Mouse (Mus musculus): ENCODE results near the gene Egfl7. TPM values are rescaled to one million over a fixed set of nuclear protein-coding genes. Genes with fewer than 3 reads are reported as not detected.

Gene Egfl7
- total and polyA plus RNA-seq, 2 experiments from 2014 or later = 63.2 to 83.0 TPM

DNA sequence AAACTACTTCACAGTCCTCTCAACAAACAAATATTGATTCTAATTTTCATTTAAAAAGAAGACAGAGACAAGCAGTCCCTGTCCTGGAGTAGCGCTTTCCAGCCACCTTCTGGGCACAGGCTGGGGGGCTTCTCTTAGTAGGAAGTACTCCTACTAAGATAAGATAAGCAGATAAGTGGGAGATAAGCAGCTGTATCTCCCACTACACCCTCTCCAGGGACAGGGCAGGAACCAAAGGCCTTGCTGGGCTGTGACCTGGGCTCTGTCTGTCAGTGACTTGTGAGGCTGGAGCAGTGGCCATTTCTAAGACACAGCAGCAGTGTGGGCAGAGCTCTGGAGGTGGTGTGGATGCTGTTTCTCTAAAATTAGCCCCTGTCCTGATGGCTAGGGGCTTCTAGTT, 4.4 kb upstream of the Egfl7 start:
- no peak for TF ChIP-seq CTCF (IDR thresholded peaks at IDR 0.05)
- Histone ChIP-seq H3K4me1 (ENCODE audit: insufficient read depth, low read length) (no peaks in the 10 kb centered on the region), H3K27me3 (ENCODE audit: insufficient read depth, low read length) (no peaks in the 10 kb centered on the region), H3K27ac (ENCODE audit: low read depth, low read length) (no peak overlapping the region), H3K4me3 (ENCODE audit: low read depth, low read length) (no peak overlapping the region), H3K9ac (replicated peaks; ENCODE audit: low read length, poor library complexity, severe bottlenecking) (no peak overlapping the region), H3K36me3 (ENCODE audit: insufficient read depth, low read length) (no peaks in the 10 kb centered on the region), H3K9me3 (ENCODE audit: low read length) (no peaks in the 10 kb centered on the region), H3K4me2 (ENCODE audit: low read depth, low read length, poor library complexity, severe bottlenecking) (no peak overlapping the region)
- 90% methylated on average over 1 of the region's 1 CpGs for WGBS
- ATAC-seq (ENCODE audit: low FRiP score) (no peak), DNase-seq (ENCODE audit: low spot score) (no peak)

DNA sequence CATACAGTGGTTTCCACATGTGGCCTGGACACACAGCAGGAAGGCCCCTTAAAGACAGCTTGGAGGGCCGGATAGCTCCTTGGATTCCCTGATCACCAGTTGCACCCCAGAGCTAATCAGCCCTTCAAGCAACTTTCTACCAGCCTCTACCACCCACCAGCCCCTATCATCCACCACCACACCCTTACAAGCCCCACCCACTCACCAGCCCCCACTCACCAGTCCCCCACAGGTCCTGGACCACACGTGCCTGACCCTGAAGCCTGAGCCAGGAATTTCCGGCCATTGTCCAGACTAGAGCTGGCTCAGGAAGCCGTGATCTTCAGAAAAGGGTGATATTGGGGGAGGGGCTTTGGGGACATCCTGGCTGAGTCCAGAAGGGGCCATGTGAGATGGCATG, 3.9 kb upstream of the Egfl7 start:
- Histone ChIP-seq H3K4me2 (ENCODE audit: low read depth, low read length, poor library complexity, severe bottlenecking) (no peak overlapping the region), H3K36me3 (ENCODE audit: insufficient read depth, low read length) (no peaks in the 10 kb centered on the region), H3K4me3 (ENCODE audit: low read depth, low read length) (no peak overlapping the region), H3K9ac (replicated peaks; ENCODE audit: low read length, poor library complexity, severe bottlenecking) (no peak overlapping the region), H3K9me3 (ENCODE audit: low read length) (no peaks in the 10 kb centered on the region), H3K27me3 (ENCODE audit: insufficient read depth, low read length) (no peaks in the 10 kb centered on the region), H3K27ac (ENCODE audit: low read depth, low read length) (no peak overlapping the region), H3K4me1 (ENCODE audit: insufficient read depth, low read length) (no peaks in the 10 kb centered on the region)
- no peak for DNase-seq (ENCODE audit: low spot score)
- 51% methylated on average over 4 of the region's 4 CpGs for WGBS
- ATAC-seq (ENCODE audit: low FRiP score) = no peak
- no peak for TF ChIP-seq CTCF (IDR thresholded peaks at IDR 0.05)

DNA sequence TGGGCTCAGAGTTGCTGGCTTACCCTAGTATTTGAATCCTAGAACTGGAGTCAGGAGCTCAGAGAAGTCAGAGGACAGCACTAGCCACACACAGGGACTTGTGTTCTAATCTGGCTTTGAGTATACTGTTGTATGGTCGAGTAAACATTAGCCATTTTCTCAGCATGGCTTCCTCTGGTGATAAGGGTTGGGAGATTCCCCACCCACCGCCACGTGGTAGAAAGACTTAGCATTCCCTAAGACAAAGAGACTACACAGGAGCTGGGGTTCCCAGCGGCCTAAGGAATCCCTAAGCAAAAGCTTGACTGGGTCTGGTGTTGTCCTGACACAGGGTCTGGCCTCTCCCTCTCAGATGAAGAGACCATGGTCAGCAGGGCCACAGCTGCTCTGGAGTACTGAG, 3.4 kb upstream of the Egfl7 start:
- H3K4me3 ChIP-seq (ENCODE audit: low read depth, low read length) = no peak overlapping the region
- 48% methylated on average over 4 of the region's 4 CpGs for WGBS
- no peak for TF ChIP-seq CTCF (IDR thresholded peaks at IDR 0.05)
- no peak overlapping the region for H3K27ac ChIP-seq (ENCODE audit: low read depth, low read length)
- H3K9me3 ChIP-seq (ENCODE audit: low read length) = no peaks in the 10 kb centered on the region
- no peak for ATAC-seq (ENCODE audit: low FRiP score)
- H3K4me1 ChIP-seq (ENCODE audit: insufficient read depth, low read length) = no peaks in the 10 kb centered on the region
- no peak for DNase-seq (ENCODE audit: low spot score)
- H3K27me3 ChIP-seq (ENCODE audit: insufficient read depth, low read length) = no peaks in the 10 kb centered on the region
- H3K9ac ChIP-seq (replicated peaks; ENCODE audit: low read length, poor library complexity, severe bottlenecking) = no peak overlapping the region
- H3K36me3 ChIP-seq (ENCODE audit: insufficient read depth, low read length) = no peaks in the 10 kb centered on the region
- H3K4me2 ChIP-seq (ENCODE audit: low read depth, low read length, poor library complexity, severe bottlenecking) = no peak overlapping the region

DNA sequence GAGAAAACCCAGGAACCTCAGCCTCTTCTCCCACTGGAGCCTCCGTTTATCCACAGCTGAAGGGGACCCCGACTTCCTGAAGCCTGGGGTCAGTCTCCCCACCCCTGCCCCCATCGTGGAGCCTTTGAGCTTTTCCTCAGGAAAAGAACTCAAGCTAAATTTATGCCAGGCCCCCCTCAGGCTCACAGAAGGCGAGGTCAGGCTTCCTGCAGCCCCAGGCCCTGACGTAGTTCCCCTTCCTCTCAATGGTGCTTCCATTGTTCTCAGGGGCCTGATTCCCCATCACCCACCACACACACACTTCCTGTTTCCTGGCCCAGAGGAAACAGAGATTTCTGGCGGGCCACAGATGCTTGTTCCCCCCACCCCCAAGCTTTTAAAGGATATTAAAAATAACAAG, 1.4 kb upstream of the Egfl7 start:
- TF ChIP-seq CTCF (IDR thresholded peaks at IDR 0.05) = no peak
- ATAC-seq (ENCODE audit: low FRiP score) (no peak), DNase-seq (ENCODE audit: low spot score) (no peak)
- Histone ChIP-seq H3K4me1 (ENCODE audit: insufficient read depth, low read length) (no peaks in the 10 kb centered on the region), H3K4me2 (ENCODE audit: low read depth, low read length, poor library complexity, severe bottlenecking) (no peak overlapping the region), H3K36me3 (ENCODE audit: insufficient read depth, low read length) (no peaks in the 10 kb centered on the region), H3K9me3 (ENCODE audit: low read length) (no peaks in the 10 kb centered on the region), H3K27me3 (ENCODE audit: insufficient read depth, low read length) (no peaks in the 10 kb centered on the region), H3K4me3 (ENCODE audit: low read depth, low read length) (no peak overlapping the region), H3K27ac (ENCODE audit: low read depth, low read length) (peak overlapping the region; percentile 27; the same call in 1 of the 2 replicates), H3K9ac (replicated peaks; ENCODE audit: low read length, poor library complexity, severe bottlenecking) (no peak overlapping the region)
- 47% methylated on average over 6 of the region's 6 CpGs for WGBS

DNA sequence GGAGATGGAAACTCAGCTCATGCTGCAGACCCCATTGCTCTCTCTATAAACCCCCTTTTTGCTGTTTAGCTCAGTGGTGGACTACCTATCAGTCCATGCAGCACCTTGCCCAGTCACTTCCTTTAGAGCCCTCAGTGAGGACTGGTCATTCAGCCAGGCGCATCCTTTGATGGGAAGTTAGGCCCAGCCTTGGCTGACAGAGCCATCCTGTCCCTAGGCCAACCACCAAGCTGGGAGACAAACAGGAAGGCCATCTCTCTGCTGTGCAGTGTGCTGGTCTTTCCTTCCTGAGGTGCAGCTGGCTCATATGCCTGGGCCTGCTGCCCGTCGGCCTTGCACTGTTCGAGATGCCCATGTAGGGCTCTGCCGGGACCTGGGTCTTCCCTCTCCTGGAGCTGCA, 937 bp downstream of the Egfl7 start:
- H3K27me3 ChIP-seq (ENCODE audit: insufficient read depth, low read length) = no peaks in the 10 kb centered on the region
- no peak for TF ChIP-seq CTCF (IDR thresholded peaks at IDR 0.05)
- H3K9me3 ChIP-seq (ENCODE audit: low read length) = no peaks in the 10 kb centered on the region
- DNase-seq (ENCODE audit: low spot score) (no peak), ATAC-seq (ENCODE audit: low FRiP score) (no peak)
- H3K4me3 ChIP-seq (ENCODE audit: low read depth, low read length) = no peak overlapping the region
- WGBS = 81% methylated on average over 5 of the region's 5 CpGs
- no peaks in the 10 kb centered on the region for H3K36me3 ChIP-seq (ENCODE audit: insufficient read depth, low read length)
- H3K9ac ChIP-seq (replicated peaks; ENCODE audit: low read length, poor library complexity, severe bottlenecking) = no peak overlapping the region
- H3K4me2 ChIP-seq (ENCODE audit: low read depth, low read length, poor library complexity, severe bottlenecking) = no peak overlapping the region
- no peak overlapping the region for H3K27ac ChIP-seq (ENCODE audit: low read depth, low read length)
- no peaks in the 10 kb centered on the region for H3K4me1 ChIP-seq (ENCODE audit: insufficient read depth, low read length)

DNA sequence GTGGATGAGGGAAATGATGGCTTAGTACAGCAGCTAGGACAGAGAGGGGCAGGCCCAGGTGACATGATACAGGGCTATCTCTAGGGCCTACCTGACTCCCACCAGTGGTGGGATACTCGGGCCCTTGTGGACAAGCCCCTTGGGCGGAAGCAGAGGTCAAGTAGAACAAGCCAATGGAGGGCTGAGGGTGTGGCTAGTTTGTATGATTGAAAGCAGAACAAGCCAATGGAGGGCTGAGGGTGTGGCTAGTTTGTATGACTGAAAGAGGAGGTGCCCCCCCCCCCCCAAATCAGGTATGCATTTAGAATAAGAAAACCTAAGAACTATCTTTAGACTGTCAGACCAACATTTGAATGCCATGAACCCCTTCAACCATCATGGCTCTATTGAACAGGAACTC, 2.4 kb downstream of the Egfl7 start:
- no peak overlapping the region for H3K4me2 ChIP-seq (ENCODE audit: low read depth, low read length, poor library complexity, severe bottlenecking)
- H3K9ac ChIP-seq (replicated peaks; ENCODE audit: low read length, poor library complexity, severe bottlenecking) = no peak overlapping the region
- H3K36me3 ChIP-seq (ENCODE audit: insufficient read depth, low read length) = no peaks in the 10 kb centered on the region
- H3K9me3 ChIP-seq (ENCODE audit: low read length) = no peaks in the 10 kb centered on the region
- no peak overlapping the region for H3K4me3 ChIP-seq (ENCODE audit: low read depth, low read length)
- 69% methylated on average over 2 of the region's 2 CpGs for WGBS
- TF ChIP-seq CTCF (IDR thresholded peaks at IDR 0.05) = no peak
- no peaks in the 10 kb centered on the region for H3K27me3 ChIP-seq (ENCODE audit: insufficient read depth, low read length)
- no peaks in the 10 kb centered on the region for H3K4me1 ChIP-seq (ENCODE audit: insufficient read depth, low read length)
- ATAC-seq (ENCODE audit: low FRiP score) (no peak), DNase-seq (ENCODE audit: low spot score) (no peak)
- H3K27ac ChIP-seq (ENCODE audit: low read depth, low read length) = no peak overlapping the region

Measured in midbrain, postnatal 0 days (tissue).